Mouse (Mus musculus) E14TG2a.4 (cell line): Measurements from ENCODE around the gene Slc17a8.

Experiments used
- CTCF ChIP-seq: conservative IDR thresholded peaks from 2 replicates; pipeline ENCODE4 v1.5.1; 2014; ENCODE audit warnings: low read length
- NANOG ChIP-seq: IDR thresholded peaks from 2 replicates; pipeline ENCODE4 v1.6.1; 2014; ENCODE audit warnings: borderline replicate concordance, low read length, mixed read lengths

DNA sequence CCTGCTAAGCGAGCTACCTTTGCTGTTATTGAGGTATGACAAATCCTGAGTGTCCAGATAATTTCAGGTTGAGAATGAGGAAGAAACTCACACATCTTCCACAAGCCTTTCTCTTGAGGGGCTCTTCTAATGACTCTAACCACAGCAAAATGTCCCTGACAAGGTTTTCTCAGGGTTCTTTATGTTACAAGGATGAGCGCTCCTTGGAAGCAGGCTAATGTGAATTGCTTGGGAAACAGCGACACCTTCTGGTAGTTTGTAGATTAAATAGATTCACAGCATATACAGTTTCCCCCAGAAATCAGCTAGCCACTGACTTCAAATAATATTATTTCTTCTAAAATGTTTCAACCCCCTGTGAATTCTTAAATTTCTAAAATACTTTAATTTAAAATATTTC lies 9.0 kb upstream of the Slc17a8 start:
- peak; percentile 55 for TF ChIP-seq CTCF
- no peak for TF ChIP-seq NANOG
